In genomic region chr9:100507581-100507980, GRCm38 (mm10) we compare ENCODE assay signal across 20 mouse cellular contexts. TPM values are rescaled to one million over a fixed set of nuclear protein-coding genes. Genes with fewer than 3 reads are reported as not detected.
A peak's percentile ranks its signal among the peaks of the same experiment; 100 is the strongest.
DNase-seq lines count a peak whose midpoint lies in the region; ATAC-seq and TF ChIP-seq lines count a peak whose summit lies in the region.
"Had no signal": no experiment of that assay in that cellular context is flagged by ENCODE, and none has a peak within 500 bp of the region (broad histone marks: within the 10 kb centered on the region; RNA-seq: fewer than 3 reads in every experiment).

No protein-coding gene starts in this region.

- H3K4me2 ChIP-seq in kidney, embryonic 16.5 days (replicated peaks; ENCODE audit: low read depth, low read length), result no peak overlapping the region
- no peak overlapping the region for H3K4me2 ChIP-seq in lung, embryonic 16.5 days (ENCODE audit: low read depth, low read length)
- H3K4me2 ChIP-seq: forebrain, embryonic 12.5 days; limb, embryonic 13.5 days; lung, embryonic 14.5 days; midbrain, embryonic 13.5 days; neural tube, embryonic 15.5 days had no signal

- WGBS in kidney, adult 2 months, result 66% methylated on average over 2 of the region's 2 CpGs
- whole genome bisulfite sequencing in kidney, embryonic 16.5 days, result 70% methylated on average over 2 of the region's 2 CpGs
- WGBS in lung, embryonic 16.5 days, result 84% methylated on average over 2 of the region's 2 CpGs

- H3K9me3 ChIP-seq in kidney, embryonic 16.5 days (ENCODE audit: low read length), result no peaks in the 10 kb centered on the region
- H3K9me3 ChIP-seq in lung, embryonic 16.5 days (ENCODE audit: control insufficient read depth, low read length), result no peaks in the 10 kb centered on the region
- H3K9me3 ChIP-seq: forebrain, embryonic 12.5 days; limb, embryonic 13.5 days; midbrain, embryonic 13.5 days; neural tube, embryonic 15.5 days had no signal

- intact Hi-C loops in heart, postnatal 25 days (cut with DNase I), result loop anchor here (1.0 to 5.0 kb wide), 2 partner anchors 36 to 40 kb away; partner anchors contain the start of gene Nck1

- H3K27ac ChIP-seq in kidney, adult 2 months (ENCODE audit: insufficient read depth, low read depth, low read length), result peak overlapping the region; percentile 45
- H3K27ac ChIP-seq in kidney, embryonic 16.5 days (ENCODE audit: low read length), result no peak overlapping the region
- no peak overlapping the region; the same call in 1 of the 2 replicates for H3K27ac ChIP-seq in lung, embryonic 16.5 days (ENCODE audit: low read length)
- H3K27ac ChIP-seq: forebrain, embryonic 12.5 days; limb, embryonic 13.5 days; midbrain, embryonic 13.5 days; neural tube, embryonic 15.5 days; stomach, postnatal 0 days had no signal

- no peak for ATAC-seq in kidney, embryonic 16.5 days (ENCODE audit: low FRiP score, low TSS enrichment)
- 0 out of 2 replicates have a peak, but pooled peaks have one; percentile 51 for ATAC-seq in lung, embryonic 16.5 days (ENCODE audit: low read depth)
- ATAC-seq in megakaryocyte, adult 5-6 weeks (ENCODE audit: poor library complexity, severe bottlenecking), result peak; percentile 66
- ATAC-seq: midbrain, embryonic 13.5 days had no signal

- TF ChIP-seq POLR2A in kidney, adult 2 months (IDR thresholded peaks at IDR 0.05; ENCODE audit: low read depth, low read length), result no peak

- no peak for TF ChIP-seq CTCF in kidney, adult 2 months (conservative IDR thresholded peaks at IDR 0.05; ENCODE audit: insufficient read depth, insufficient read length, low read depth, low read length)

- H3K36me3 ChIP-seq in kidney, adult 2 months (ENCODE audit: control insufficient read depth, insufficient read depth, low read length), result no peaks in the 10 kb centered on the region
- H3K36me3 ChIP-seq in kidney, embryonic 16.5 days (ENCODE audit: insufficient read depth, low read length), result peaks cover 3% of the 10 kb centered on the region; the same call in 1 of the 2 replicates
- H3K36me3 ChIP-seq in lung, embryonic 16.5 days (ENCODE audit: control insufficient read depth, insufficient read depth, low read length), result no peaks in the 10 kb centered on the region
- H3K36me3 ChIP-seq: forebrain, embryonic 12.5 days; neural tube, embryonic 15.5 days had no signal

- H3K4me3 ChIP-seq in kidney, adult 2 months (ENCODE audit: insufficient read depth, low read depth, low read length), result no peak overlapping the region
- H3K4me3 ChIP-seq in kidney, embryonic 16.5 days (ENCODE audit: low read length), result no peak overlapping the region
- no peak overlapping the region for H3K4me3 ChIP-seq in lung, embryonic 16.5 days (ENCODE audit: low read length)
- H3K4me3 ChIP-seq: forebrain, embryonic 12.5 days; limb, embryonic 13.5 days; midbrain, embryonic 13.5 days; myocyte; neural tube, embryonic 15.5 days had no signal

- H3K4me1 ChIP-seq in kidney, adult 2 months (ENCODE audit: control insufficient read depth, insufficient read depth, low read length), result no peaks in the 10 kb centered on the region; the same call in 1 of the 2 replicates
- peaks cover 8% of the 10 kb centered on the region for H3K4me1 ChIP-seq in kidney, embryonic 16.5 days (ENCODE audit: insufficient read depth, low read length)
- no peaks in the 10 kb centered on the region for H3K4me1 ChIP-seq in lung, embryonic 16.5 days (replicated peaks; ENCODE audit: control insufficient read depth, insufficient read depth, low read length)
- H3K4me1 ChIP-seq: midbrain, embryonic 13.5 days; neural tube, embryonic 15.5 days had no signal

- no peak overlapping the region for H3K9ac ChIP-seq in kidney, embryonic 16.5 days (replicated peaks; ENCODE audit: low read length)
- H3K9ac ChIP-seq in lung, embryonic 16.5 days (ENCODE audit: low read length), result no peak overlapping the region
- H3K9ac ChIP-seq: forebrain, embryonic 12.5 days; limb, embryonic 13.5 days; lung, embryonic 14.5 days; midbrain, embryonic 13.5 days; neural tube, embryonic 15.5 days had no signal

- no peaks in the 10 kb centered on the region for H3K27me3 ChIP-seq in kidney, adult 2 months (replicated peaks; ENCODE audit: control insufficient read depth, insufficient read depth, low read length)
- no peaks in the 10 kb centered on the region for H3K27me3 ChIP-seq in kidney, embryonic 16.5 days (ENCODE audit: insufficient read depth, low read length)
- no peaks in the 10 kb centered on the region for H3K27me3 ChIP-seq in lung, embryonic 16.5 days (ENCODE audit: control insufficient read depth, insufficient read depth, low read depth, low read length)
- H3K27me3 ChIP-seq: CH12.LX; forebrain, embryonic 12.5 days; limb, embryonic 13.5 days; midbrain, embryonic 13.5 days; neural tube, embryonic 15.5 days had no signal

- peak; percentile 92 for DNase-seq in heart, adult 11 months
- DNase-seq in heart, postnatal 25 days (ENCODE audit: low spot score), result no peak
- DNase-seq in kidney, adult 2 months, result peak; percentile 65
- DNase-seq in lung, postnatal 4 days, result no peak
- no peak for DNase-seq in layer of hippocampus, adult 18-20 months (ENCODE audit: low spot score in 2 of 2)
- DNase-seq: adrenal gland, adult 8-10 months; cerebellum, postnatal 14 days; gastrocnemius, postnatal 14 days; lung, embryonic 14.5 days; right cerebral cortex, postnatal 25 days had no signal

RNA-seq across cellular contexts. Expression of gene Il20rb, which starts 21.0 kb away (rescaled TPM):
- total RNA-seq in heart, postnatal 25 days (2021), result 1 to 10 TPM in 1 of 2 experiments, under 1 TPM in 1; 0.87 to 1.0 TPM
- 1.4 and 1.9 TPM in 2 replicates for polyA plus RNA-seq in kidney, adult 2 months (2012; rRNA removed)
- polyA plus RNA-seq in kidney, embryonic 16.5 days (2015; fragmentation: Nextera tagmentation; extraction: Ambion mirVana), result 0.75 and 1.1 TPM in 2 replicates
- 1.5 TPM in 2 replicates for polyA plus RNA-seq in lung, embryonic 16.5 days (2015; fragmentation: Nextera tagmentation; extraction: Ambion mirVana)
- 0.91 and 1.4 TPM in 2 replicates for total RNA-seq in megakaryocyte, adult 5-6 weeks (2015)
- total RNA-seq in megakaryocyte, adult 5-6 weeks (2017), result 1.6 TPM in 2 replicates
- 1 to 10 TPM; 3.9 to 4.2 TPM for total RNA-seq in layer of hippocampus, adult 18-20 months (2021)

RNA-seq across cellular contexts. Expression of gene Nck1, which starts 38.4 kb away (rescaled TPM):
- total RNA-seq in heart, postnatal 25 days (2021), result 10 to 100 TPM; 44.9 to 51.9 TPM
- polyA plus RNA-seq in kidney, adult 2 months (2012; rRNA removed), result 3.1 and 5.7 TPM in 2 replicates
- 79.2 and 81.6 TPM in 2 replicates for polyA plus RNA-seq in kidney, embryonic 16.5 days (2015; fragmentation: Nextera tagmentation; extraction: Ambion mirVana)
- 87.8 and 88.3 TPM in 2 replicates for polyA plus RNA-seq in lung, embryonic 16.5 days (2015; fragmentation: Nextera tagmentation; extraction: Ambion mirVana)
- total RNA-seq in megakaryocyte, adult 5-6 weeks (2015), result 47.5 and 61.0 TPM in 2 replicates
- 61.3 and 69.6 TPM in 2 replicates for total RNA-seq in megakaryocyte, adult 5-6 weeks (2017)
- total RNA-seq in layer of hippocampus, adult 18-20 months (2021), result 10 to 100 TPM; 35.8 to 36.5 TPM

Comparison
In these comparisons a context has a peak if more than half of its experiments do, and no peak if none do; other contexts are left out.
1. DNase-seq: peak in heart, adult 11 months (single experiment) and kidney, adult 2 months (single experiment); none in heart, postnatal 25 days (single experiment), lung, postnatal 4 days (0 of 2) and layer of hippocampus, adult 18-20 months (0 of 2).